Mouse (Mus musculus): ENCODE measurements around the gene Exosc9. TPM values are rescaled to one million over a fixed set of nuclear protein-coding genes. Genes with fewer than 3 reads are reported as not detected.
"Not testable (repeated sequence)": the region's sequence is repeated elsewhere in the genome, so short reads cannot be mapped to it uniquely, and the experiment has no call there.

The Exosc9 gene
- polyA plus RNA-seq, 1 experiment from 2014 or later, result 69.1 TPM

DNA sequence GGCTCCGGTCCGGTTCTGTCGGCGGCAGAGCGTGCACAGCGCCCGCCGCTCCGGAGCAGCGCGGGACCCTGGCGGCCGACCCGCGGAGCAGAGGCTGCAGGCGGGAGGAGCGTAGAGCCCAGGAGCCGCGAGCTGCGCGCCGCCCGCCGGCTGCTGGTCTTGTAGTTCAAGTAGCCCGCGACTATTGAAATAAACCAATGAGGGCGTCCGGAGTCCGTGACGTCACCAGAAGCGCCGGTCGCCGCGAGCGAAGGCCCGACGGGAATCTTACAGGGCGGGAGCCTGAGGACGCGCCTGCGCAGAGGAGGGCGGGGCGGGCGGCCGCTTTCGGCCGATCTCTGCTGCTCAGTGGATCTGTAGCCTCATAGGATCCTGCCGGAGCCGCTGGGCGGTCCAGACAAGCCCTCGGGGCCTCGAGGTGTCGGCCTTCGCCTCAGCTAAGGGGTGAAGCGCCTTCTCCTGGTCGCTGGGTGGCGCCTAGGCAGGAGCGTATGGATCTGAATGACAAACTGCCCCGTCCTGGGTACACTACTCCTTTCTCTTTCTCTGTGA, 19.5 kb downstream of the Exosc9 start, which contains the start of gene Ccna2:
Gene Ccna2, minus strand, starts transcription at position 324 of the 552 bp plus-strand sequence.
- H3K9me3 ChIP-seq (ENCODE audit: control insufficient read depth, low read length), result no peaks in the 10 kb centered on the region

GRCm38 (mm10) chr3:36598811-36599210, 46.4 kb downstream of the Exosc9 start:
- Histone ChIP-seq H3K4me2 (ENCODE audit: low read depth, low read length) (no peak overlapping the region), H3K36me3 (ENCODE audit: control insufficient read depth, insufficient read depth, low read length) (no peaks in the 10 kb centered on the region), H3K4me3 (ENCODE audit: low read length) (no peak overlapping the region), H3K9ac (ENCODE audit: low read depth, low read length) (no peak overlapping the region), H3K4me1 (ENCODE audit: control insufficient read depth, insufficient read depth, low read length) (no peaks in the 10 kb centered on the region), H3K27me3 (replicated peaks; ENCODE audit: control insufficient read depth, insufficient read depth, low read length) (no peaks in the 10 kb centered on the region), H3K9me3 (ENCODE audit: control insufficient read depth, low read length) (no peaks in the 10 kb centered on the region), H3K27ac (ENCODE audit: low read length) (no peak overlapping the region)
- ATAC-seq, result no peak
- 56% methylated on average over 3 of the region's 3 CpGs for WGBS

More for the DNA sequence above, 19.5 kb downstream of the Exosc9 start, which contains the start of gene Ccna2:
- H3K4me2 ChIP-seq (ENCODE audit: low read depth, low read length), result peak within 1 kb of the TSS; percentile 79
- H3K4me3 ChIP-seq (ENCODE audit: low read length), result peak within 1 kb of the TSS; percentile 93
- under 1% methylated on average over 60 of the region's 60 CpGs for WGBS
- peaks cover 15% of the 10 kb centered on the region for H3K4me1 ChIP-seq (ENCODE audit: control insufficient read depth, insufficient read depth, low read length)
- peak; percentile 100 for ATAC-seq
- H3K27me3 ChIP-seq (replicated peaks; ENCODE audit: control insufficient read depth, insufficient read depth, low read length), result no peaks in the 10 kb centered on the region
- H3K9ac ChIP-seq (ENCODE audit: low read depth, low read length), result peak within 1 kb of the TSS; percentile 89
- H3K36me3 ChIP-seq (ENCODE audit: control insufficient read depth, insufficient read depth, low read length), result 0 out of 2 replicates have a peak, but pooled peaks cover 4% of the 10 kb centered on the region
- H3K27ac ChIP-seq (ENCODE audit: low read length), result peak within 1 kb of the TSS; percentile 70

DNA sequence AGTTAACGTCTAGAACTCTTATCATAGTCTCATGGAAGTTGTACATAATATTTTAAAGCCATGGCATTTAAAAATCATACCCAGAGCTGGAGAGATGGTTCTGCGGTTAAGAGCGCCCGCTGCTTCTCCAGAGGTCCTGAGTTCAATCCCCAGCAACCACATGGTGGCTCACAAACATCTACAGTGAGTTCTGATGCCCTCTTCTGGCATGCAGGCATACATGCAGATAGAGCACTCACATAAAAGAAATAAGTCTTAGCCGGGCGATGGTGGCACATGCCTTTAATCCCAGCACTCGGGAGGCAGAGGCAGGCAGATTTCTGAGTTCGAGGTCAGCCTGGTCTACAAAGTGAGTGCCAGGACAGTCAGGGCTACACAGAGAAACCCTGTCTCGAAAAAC, 47.4 kb downstream of the Exosc9 start:
- not testable (repeated sequence) for H3K9me3 ChIP-seq (ENCODE audit: control insufficient read depth, low read length); ATAC-seq; H3K27me3 ChIP-seq (replicated peaks; ENCODE audit: control insufficient read depth, insufficient read depth, low read length); H3K4me2 ChIP-seq (ENCODE audit: low read depth, low read length); H3K9ac ChIP-seq (ENCODE audit: low read depth, low read length); H3K4me3 ChIP-seq (ENCODE audit: low read length); H3K4me1 ChIP-seq (ENCODE audit: control insufficient read depth, insufficient read depth, low read length); H3K36me3 ChIP-seq (ENCODE audit: control insufficient read depth, insufficient read depth, low read length); H3K27ac ChIP-seq (ENCODE audit: low read length)
- 86% methylated on average over 9 of the region's 9 CpGs for WGBS

- Histone ChIP-seq H3K36me3 (ENCODE audit: control insufficient read depth, insufficient read depth, low read length) (no peaks in the 10 kb centered on the region), H3K27me3 (replicated peaks; ENCODE audit: control insufficient read depth, insufficient read depth, low read length) (no peaks in the 10 kb centered on the region), H3K4me2 (ENCODE audit: low read depth, low read length) (no peak overlapping the region), H3K9ac (ENCODE audit: low read depth, low read length) (no peak overlapping the region), H3K4me3 (ENCODE audit: low read length) (no peak overlapping the region), H3K27ac (ENCODE audit: low read length) (no peak overlapping the region), H3K4me1 (ENCODE audit: control insufficient read depth, insufficient read depth, low read length) (no peaks in the 10 kb centered on the region), H3K9me3 (ENCODE audit: control insufficient read depth, low read length) (no peaks in the 10 kb centered on the region)
- 71% methylated on average over 7 of the region's 7 CpGs for WGBS
- peak; percentile 33; the same call in 1 of the 2 replicates for ATAC-seq
Observed at GRCm38 (mm10) chr3:36605894-36606783, 53.7 kb downstream of the Exosc9 start.

- H3K4me3 ChIP-seq (ENCODE audit: low read length), result peak overlapping the region; percentile 68
- H3K4me2 ChIP-seq (ENCODE audit: low read depth, low read length), result peak overlapping the region; percentile 78
- 0 out of 2 replicates have a peak overlapping the region, but pooled peaks have one; percentile 40 for H3K27ac ChIP-seq (ENCODE audit: low read length)
- peak; percentile 37 for ATAC-seq
- no peaks in the 10 kb centered on the region for H3K9me3 ChIP-seq (ENCODE audit: control insufficient read depth, low read length)
- H3K4me1 ChIP-seq (ENCODE audit: control insufficient read depth, insufficient read depth, low read length), result no peaks in the 10 kb centered on the region
- H3K9ac ChIP-seq (ENCODE audit: low read depth, low read length), result peak overlapping the region; percentile 78
- H3K27me3 ChIP-seq (replicated peaks; ENCODE audit: control insufficient read depth, insufficient read depth, low read length), result no peaks in the 10 kb centered on the region
- no peaks in the 10 kb centered on the region for H3K36me3 ChIP-seq (ENCODE audit: control insufficient read depth, insufficient read depth, low read length)
- WGBS, result 3% methylated on average over 6 of the region's 6 CpGs
Observed at GRCm38 (mm10) chr3:36612687-36613086, 60.3 kb downstream of the Exosc9 start.

- Histone ChIP-seq H3K27ac (ENCODE audit: low read length) (0 out of 2 replicates have a peak within 1 kb of the TSS, but pooled peaks have one; percentile 40), H3K4me3 (ENCODE audit: low read length) (peak within 1 kb of the TSS; percentile 68)
- WGBS, result 4% methylated on average over 37 of the region's 38 CpGs
Observed at GRCm38 (mm10) chr3:36613202-36613907, 60.9 kb downstream of the Exosc9 start, which contains the start of gene Bbs7. Gene Bbs7 (minus strand): TSS chr3:36613477.

GRCm38 (mm10) chr3:36613908-36614255, 61.5 kb downstream of the Exosc9 start:
- no peak for ATAC-seq
- H3K9ac ChIP-seq (ENCODE audit: low read depth, low read length), result no peak overlapping the region
- no peak overlapping the region for H3K4me2 ChIP-seq (ENCODE audit: low read depth, low read length)
- WGBS, result 67% methylated on average over 5 of the region's 5 CpGs
- no peaks in the 10 kb centered on the region for H3K36me3 ChIP-seq (ENCODE audit: control insufficient read depth, insufficient read depth, low read length)
- H3K27ac ChIP-seq (ENCODE audit: low read length), result no peak overlapping the region
- H3K4me3 ChIP-seq (ENCODE audit: low read length), result no peak overlapping the region
- H3K4me1 ChIP-seq (ENCODE audit: control insufficient read depth, insufficient read depth, low read length), result peaks cover 2% of the 10 kb centered on the region; the same call in 1 of the 2 replicates
- H3K27me3 ChIP-seq (replicated peaks; ENCODE audit: control insufficient read depth, insufficient read depth, low read length), result no peaks in the 10 kb centered on the region
- H3K9me3 ChIP-seq (ENCODE audit: control insufficient read depth, low read length), result no peaks in the 10 kb centered on the region

More at GRCm38 (mm10) chr3:36613202-36613907, 60.9 kb downstream of the Exosc9 start, which contains the start of gene Bbs7:
- Histone ChIP-seq H3K36me3 (ENCODE audit: control insufficient read depth, insufficient read depth, low read length) (no peaks in the 10 kb centered on the region), H3K4me1 (ENCODE audit: control insufficient read depth, insufficient read depth, low read length) (peaks cover 2% of the 10 kb centered on the region; the same call in 1 of the 2 replicates), H3K4me2 (ENCODE audit: low read depth, low read length) (peak within 1 kb of the TSS; percentile 78), H3K27me3 (replicated peaks; ENCODE audit: control insufficient read depth, insufficient read depth, low read length) (no peaks in the 10 kb centered on the region), H3K9me3 (ENCODE audit: control insufficient read depth, low read length) (no peaks in the 10 kb centered on the region), H3K9ac (ENCODE audit: low read depth, low read length) (peak within 1 kb of the TSS; percentile 78)
- peak; percentile 99 for ATAC-seq

All from intestine, embryonic 16.5 days (tissue).